18 mouse cellular contexts compared by ENCODE assay signal in the genomic region with DNA sequence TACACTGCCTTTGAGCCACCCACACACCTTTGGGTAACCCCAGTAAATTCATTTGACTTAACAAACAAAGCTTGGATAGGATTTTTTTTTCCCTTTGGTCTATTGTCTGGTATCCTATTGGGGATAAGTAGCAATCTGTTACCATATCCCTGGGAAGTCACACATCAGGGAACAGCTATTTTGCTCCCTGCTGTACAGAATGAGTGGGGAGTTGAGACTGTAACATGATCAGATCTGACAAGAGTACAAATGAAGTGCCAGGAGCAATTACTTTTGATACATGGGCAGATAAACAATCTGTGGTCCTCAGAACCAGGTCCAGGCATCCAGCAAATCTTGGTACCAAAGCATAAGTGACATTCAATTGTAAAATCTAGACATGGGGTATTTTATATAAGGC.
DNase-seq lines count a peak whose midpoint lies in the region; ATAC-seq and TF ChIP-seq lines count a peak whose summit lies in the region.
"Had no signal": no experiment of that assay in that cellular context is flagged by ENCODE, and none has a peak within 500 bp of the region (broad histone marks: within the 10 kb centered on the region; RNA-seq: fewer than 3 reads in every experiment).

No protein-coding gene starts in this region.

- H3K9me3 ChIP-seq in kidney, embryonic 15.5 days (replicated peaks), result no peaks in the 10 kb centered on the region
- H3K9me3 ChIP-seq: forebrain, embryonic 15.5 days; heart, embryonic 13.5 days; hindbrain, embryonic 15.5 days had no signal

- no peak overlapping the region for H3K9ac ChIP-seq in kidney, embryonic 15.5 days
- H3K9ac ChIP-seq: forebrain, embryonic 15.5 days; heart, embryonic 13.5 days; hindbrain, embryonic 15.5 days had no signal

- no peak overlapping the region for H3K27ac ChIP-seq in kidney, embryonic 15.5 days
- H3K27ac ChIP-seq: forebrain, embryonic 15.5 days; heart, embryonic 13.5 days; hindbrain, embryonic 15.5 days had no signal

- peaks cover 9% of the 10 kb centered on the region; the same call in 1 of the 2 replicates for H3K4me1 ChIP-seq in kidney, embryonic 15.5 days
- H3K4me1 ChIP-seq: heart, embryonic 13.5 days; hindbrain, embryonic 15.5 days had no signal

- no peaks in the 10 kb centered on the region for H3K36me3 ChIP-seq in kidney, embryonic 15.5 days
- H3K36me3 ChIP-seq: forebrain, embryonic 15.5 days; heart, embryonic 13.5 days; hindbrain, embryonic 15.5 days had no signal

- no peak for TF ChIP-seq CTCF in brain, embryonic 14.5 days (IDR thresholded peaks at IDR 0.05; ENCODE audit: borderline replicate concordance, extremely low read depth, insufficient read depth, insufficient read length)

- no peaks in the 10 kb centered on the region for H3K27me3 ChIP-seq in kidney, embryonic 15.5 days
- H3K27me3 ChIP-seq: CH12.LX; forebrain, embryonic 15.5 days; heart, embryonic 13.5 days; hindbrain, embryonic 15.5 days had no signal

- no peak for TF ChIP-seq POLR2A in brain, embryonic 14.5 days (IDR thresholded peaks at IDR 0.05; ENCODE audit: borderline replicate concordance, extremely low read depth, insufficient read depth, insufficient read length, poor library complexity, severe bottlenecking)

- H3K4me3 ChIP-seq in kidney, embryonic 15.5 days (replicated peaks), result no peak overlapping the region
- H3K4me3 ChIP-seq: forebrain, embryonic 15.5 days; heart, embryonic 13.5 days; hindbrain, embryonic 15.5 days had no signal

- no peak overlapping the region for H3K4me2 ChIP-seq in kidney, embryonic 15.5 days
- H3K4me2 ChIP-seq: forebrain, embryonic 15.5 days; heart, embryonic 13.5 days; hindbrain, embryonic 15.5 days had no signal

- peak; percentile 13 to 24 for DNase-seq in cerebellum, postnatal 10 days
- no peak for DNase-seq in cerebellum, adult 18-20 months
- no peak for DNase-seq in kidney, postnatal 25 days
- peak; percentile 83 for DNase-seq in Muller cell, postnatal 12 days (ENCODE audit: inconsistent ontology term)
- DNase-seq in brain, embryonic 14.5 days (ENCODE audit: low read depth), result peak; percentile 25
- DNase-seq in lung, adult 18-20 months, result no peak
- DNase-seq in lung, postnatal 14 days, result no peak
- DNase-seq: adrenal gland, adult 2 months; adrenal gland, postnatal 25 days; cerebellum, postnatal 36 days; gastrocnemius, postnatal 36 days; heart, adult 11 months; heart, postnatal 36 days had no signal

- ATAC-seq in kidney, embryonic 15.5 days (replicated peaks; ENCODE audit: low FRiP score), result peak; percentile 73
- ATAC-seq: forebrain, embryonic 15.5 days had no signal

Comparison
In these comparisons a context has a peak if more than half of its experiments do, and no peak if none do; other contexts are left out.
1. DNase-seq: peak in cerebellum, postnatal 10 days (2 of 2), Muller cell, postnatal 12 days (single experiment) and brain, embryonic 14.5 days (single experiment); none in cerebellum, adult 18-20 months (0 of 2), kidney, postnatal 25 days (0 of 2), lung, adult 18-20 months (0 of 2) and lung, postnatal 14 days (single experiment).